Mouse (Mus musculus) megakaryocyte progenitor cell, adult 5-6 weeks (primary cell): Measurements from ENCODE around the gene Sema3f. TPM values are rescaled to one million over a fixed set of nuclear protein-coding genes. Genes with fewer than 3 reads are reported as not detected.

ENCODE experiments used
- ATAC-seq: replicated peaks from 2 replicates; pipeline ENCODE4 v1.8.0; 2016; ENCODE audit warnings: mild to moderate bottlenecking, moderate TSS enrichment, inconsistent platforms; ENCODE audit not compliant: poor library complexity
- total RNA-seq, 2 experiments: library from RNA; stranded (forward) in 1 of 2; stranded (reverse) in 1 of 2; fragments of 157-497, 149-512 nt in 1 of 2; fragments of 200-1000 nt in 1 of 2; gene quantifications; 2 replicates each; pipeline versions ENCODE4 v1.2.3 to v1.2.4; 2015 to 2017

Gene Sema3f
- total RNA-seq, 2 experiments from 2014 or later: 1.00 TPM; not detected in 1

DNA sequence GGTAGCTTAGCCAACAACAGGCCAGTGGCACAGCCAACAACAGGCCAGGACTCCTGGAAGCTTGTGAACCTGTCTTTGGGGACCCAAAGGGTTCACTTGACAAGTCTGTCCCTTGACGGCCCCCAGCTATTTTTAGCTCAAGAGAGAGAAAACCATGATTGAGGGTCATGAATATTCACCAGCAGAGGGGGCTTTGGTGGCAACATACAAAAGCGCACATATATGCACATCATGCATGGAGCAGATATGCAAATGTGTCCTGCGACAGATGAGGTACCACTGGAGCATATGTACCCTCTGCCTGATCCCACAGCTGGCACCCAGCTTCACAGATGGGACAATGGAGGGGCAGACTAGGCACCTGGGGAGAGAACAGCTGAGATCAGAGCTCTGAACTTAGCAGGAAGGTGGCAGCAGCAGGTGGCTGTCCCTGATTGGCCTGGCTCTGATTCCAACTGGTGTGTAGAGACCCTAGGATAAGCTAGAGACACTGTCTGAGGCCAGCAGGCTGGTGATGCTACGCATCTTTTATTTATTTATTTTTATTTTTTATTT, 16.8 kb downstream of the Sema3f start:
- peak; percentile 20; the same call in 1 of the 2 replicates for ATAC-seq

GRCm38 (mm10) chr9:107692785-107693184, 17.5 kb downstream of the Sema3f start:
- ATAC-seq: no peak

DNA sequence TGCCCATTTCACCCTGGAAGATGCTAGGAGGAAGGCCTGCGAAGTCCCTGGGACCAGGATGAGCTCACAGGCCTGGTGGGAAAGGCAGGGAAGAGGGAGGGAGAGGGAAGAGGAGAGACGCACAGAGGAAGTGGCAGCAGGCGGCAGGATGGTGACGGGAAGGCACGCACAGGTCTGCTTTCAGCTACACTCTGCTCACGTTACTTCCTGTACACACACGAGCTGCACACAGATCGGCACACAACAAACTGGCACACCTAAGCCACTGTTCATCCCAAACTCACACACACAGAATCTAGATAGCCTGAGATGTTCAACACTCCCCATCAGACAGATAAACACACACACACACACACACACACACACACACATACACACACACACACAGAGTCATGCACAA, 19.9 kb downstream of the Sema3f start:
- ATAC-seq: no peak

- ATAC-seq: no peak
Measured at GRCm38 (mm10) chr9:107688939-107689338, 21.3 kb downstream of the Sema3f start.

- no peak for ATAC-seq
Measured at GRCm38 (mm10) chr9:107688415-107688814, 21.9 kb downstream of the Sema3f start.

GRCm38 (mm10) chr9:107685231-107685981, 24.9 kb downstream of the Sema3f start:
- peak; percentile 92 for ATAC-seq

GRCm38 (mm10) chr9:107682405-107682804, 27.9 kb downstream of the Sema3f start:
- no peak for ATAC-seq

DNA sequence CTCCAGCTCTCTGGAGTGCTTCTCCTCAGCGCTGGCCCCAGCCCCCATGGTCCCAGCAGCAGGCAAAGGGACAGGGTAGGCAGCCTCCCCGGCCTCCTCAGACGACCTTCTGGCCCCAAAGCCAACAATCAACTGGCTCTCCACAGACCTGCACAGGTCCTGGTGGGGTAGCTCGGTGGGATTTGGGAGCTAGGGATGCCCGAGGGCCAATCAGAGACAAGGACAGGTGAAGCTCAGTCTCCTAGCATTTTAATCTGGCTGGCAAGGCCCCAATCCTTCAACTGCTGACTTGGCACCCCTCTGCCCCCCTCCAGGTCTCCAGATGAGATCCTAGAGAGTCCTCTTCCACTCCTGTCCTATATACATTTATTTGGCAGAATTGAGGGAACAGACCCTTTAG, 30.8 kb downstream of the Sema3f start, which contains the start of gene Gnat1:
Gene Gnat1, minus strand, starts transcription at position 212 of the 400 bp plus-strand sequence.
- no peak for ATAC-seq

- ATAC-seq: no peak
Measured at GRCm38 (mm10) chr9:107678861-107679260, 31.4 kb downstream of the Sema3f start.

DNA sequence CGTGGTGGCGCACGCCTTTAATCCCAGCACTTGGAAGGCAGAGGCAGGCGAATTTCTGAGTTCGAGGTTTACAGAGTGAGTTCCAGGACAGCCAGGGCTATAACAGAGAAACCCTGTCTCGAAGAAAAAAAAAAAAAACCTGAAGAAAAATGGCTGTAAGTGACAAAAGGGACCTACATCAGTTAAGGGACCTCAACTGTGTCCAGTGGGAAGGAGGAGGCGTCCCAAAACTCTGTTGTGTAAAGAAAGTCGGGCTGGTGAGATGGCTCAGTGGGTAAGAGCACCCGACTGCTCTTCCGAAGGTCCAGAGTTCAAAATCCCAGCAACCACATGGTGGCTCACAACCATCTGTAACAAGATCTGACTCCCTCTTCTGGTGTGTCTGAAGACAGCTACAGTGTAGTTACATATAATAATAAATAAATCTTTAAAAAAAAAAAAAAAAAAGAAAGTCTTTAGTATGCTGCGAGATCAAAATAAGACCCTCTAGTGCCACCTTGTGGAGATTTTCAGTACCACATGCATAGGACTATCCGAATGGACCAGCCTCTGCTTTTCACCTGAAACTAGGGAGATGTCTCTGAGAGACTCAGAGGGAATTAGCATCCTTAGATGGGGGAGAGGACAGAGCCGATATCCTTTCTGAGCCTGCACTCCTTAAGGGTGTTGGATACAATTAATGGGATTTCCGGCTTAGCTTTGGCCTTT, 32.3 kb downstream of the Sema3f start:
- peak; percentile 62 for ATAC-seq

GRCm38 (mm10) chr9:107677091-107677784, 33.0 kb downstream of the Sema3f start:
- peak; percentile 57 for ATAC-seq

GRCm38 (mm10) chr9:107676302-107676701, 34.0 kb downstream of the Sema3f start:
- ATAC-seq: peak; percentile 9

- peak; percentile 72 for ATAC-seq
Measured at GRCm38 (mm10) chr9:107675671-107676301, 34.5 kb downstream of the Sema3f start.

- no peak for ATAC-seq
Measured at GRCm38 (mm10) chr9:107674609-107675429, 35.5 kb downstream of the Sema3f start.

DNA sequence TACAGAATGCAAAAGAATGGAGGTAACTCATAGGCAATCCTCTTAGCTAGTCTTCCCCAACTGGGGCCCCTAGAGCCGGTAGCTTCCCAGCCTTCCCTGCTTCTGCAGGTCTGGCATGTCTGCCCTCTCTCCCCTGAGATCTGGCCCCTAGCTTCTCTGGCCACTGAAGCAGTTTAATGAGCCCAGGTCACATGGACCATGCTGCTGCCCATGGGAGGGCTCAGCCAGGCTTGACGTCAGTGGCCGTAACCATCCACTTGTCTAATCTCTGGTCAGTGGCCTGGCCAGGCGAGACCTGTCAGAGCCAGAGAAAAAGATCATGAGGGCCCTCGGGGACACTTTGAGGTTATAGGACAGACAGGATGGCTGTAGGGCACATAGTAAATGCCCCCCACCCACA, 40.0 kb downstream of the Sema3f start:
- no peak for ATAC-seq

DNA sequence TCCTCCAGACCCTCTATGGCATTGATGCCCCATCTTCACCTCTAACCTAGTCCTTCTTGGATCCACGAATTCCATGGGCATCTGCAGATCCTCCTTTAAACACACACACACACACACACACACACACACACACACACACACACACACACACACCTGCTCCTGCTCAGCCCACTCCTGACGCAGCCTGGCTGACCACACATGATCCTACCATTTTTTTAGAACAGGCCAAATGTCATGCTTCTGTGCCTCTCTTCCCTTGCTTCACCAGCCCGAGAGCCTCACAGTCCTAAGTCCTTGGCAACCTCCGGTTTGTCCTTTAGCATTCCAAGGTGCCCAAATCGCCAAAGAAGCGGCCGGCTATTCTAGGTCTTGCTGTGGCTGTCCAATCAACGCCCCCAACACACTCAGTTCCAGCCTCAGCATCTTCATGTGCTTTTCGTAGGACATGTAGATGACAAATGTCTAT, 40.8 kb downstream of the Sema3f start, which contains the start of gene Slc38a3:
Gene Slc38a3, minus strand, starts transcription at position 51 of the 466 bp plus-strand sequence.
- ATAC-seq: no peak

DNA sequence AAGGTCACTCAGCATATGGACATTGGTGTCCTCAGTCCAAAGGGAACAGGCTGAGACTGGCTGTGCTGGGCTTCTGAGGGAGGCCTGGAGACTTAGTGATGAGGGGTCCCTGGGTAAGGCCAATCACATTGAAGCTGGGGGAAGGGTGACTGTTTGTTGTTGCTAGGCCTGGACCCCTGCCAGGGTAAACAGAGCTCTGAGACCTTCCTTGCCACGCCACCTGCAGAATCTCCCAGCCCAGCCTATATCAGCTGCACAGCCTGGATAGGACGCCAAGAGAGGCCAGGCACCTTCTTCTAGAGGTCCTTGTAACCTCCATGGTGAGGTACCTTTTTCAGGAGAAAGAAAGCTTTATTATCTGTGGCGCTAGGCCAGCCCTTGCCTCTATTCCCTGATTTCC, 41.4 kb downstream of the Sema3f start:
- no peak for ATAC-seq

DNA sequence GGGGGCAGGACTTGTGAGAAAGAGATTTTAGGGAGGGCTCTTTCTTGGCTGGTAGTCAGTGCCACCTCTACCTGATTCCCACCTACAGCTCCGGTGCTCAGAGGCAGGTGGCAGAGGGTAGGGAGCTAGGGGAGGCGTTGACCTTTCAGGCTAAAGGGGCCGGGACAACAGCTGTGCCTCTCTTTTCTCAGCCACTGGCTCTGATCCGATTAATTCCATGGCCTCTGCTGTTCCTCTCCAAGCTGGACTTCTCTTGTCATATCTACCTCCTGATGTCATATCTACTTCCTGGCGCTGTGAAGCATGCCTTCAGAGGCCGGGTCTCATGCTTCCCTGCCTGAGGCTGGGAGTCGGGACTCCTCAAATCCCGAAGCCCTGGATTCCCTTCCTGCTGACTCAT, 42.3 kb downstream of the Sema3f start:
- no peak for ATAC-seq

GRCm38 (mm10) chr9:107667219-107667618, 43.1 kb downstream of the Sema3f start:
- 0 out of 2 replicates have a peak, but pooled peaks have one; percentile 22 for ATAC-seq
